In the genomic region with DNA sequence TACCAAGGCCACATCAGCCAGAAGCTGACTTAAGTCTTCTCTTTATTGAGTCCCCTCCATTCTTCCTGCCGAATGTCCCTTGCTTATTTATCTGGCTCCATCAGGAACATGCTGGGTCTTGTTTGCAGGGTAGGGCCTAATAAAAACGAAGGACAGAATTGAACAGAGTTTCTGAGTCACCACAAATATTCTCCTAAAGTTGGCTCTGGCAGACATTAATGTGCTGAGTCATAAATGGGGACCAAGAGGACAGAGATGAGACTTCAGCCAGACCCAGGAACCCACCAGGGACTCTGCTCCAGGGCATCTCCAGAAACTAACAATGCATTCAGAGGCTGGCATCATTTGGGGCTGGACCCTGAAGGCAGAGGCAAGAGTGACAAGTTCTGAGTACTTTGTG, we compare ENCODE assay signal across 27 mouse cellular contexts.
"Had no signal": no experiment of that assay in that cellular context is flagged by ENCODE, and none has a peak within 500 bp of the region (broad histone marks: within the 10 kb centered on the region; RNA-seq: fewer than 3 reads in every experiment).

No protein-coding gene starts in this region.

- H3K9me3 ChIP-seq: heart, embryonic 13.5 days; heart, embryonic 15.5 days; hindbrain, embryonic 10.5 days; hindbrain, embryonic 12.5 days; intestine, embryonic 15.5 days; limb, embryonic 10.5 days; limb, embryonic 12.5 days had no signal

- H3K9ac ChIP-seq: heart, embryonic 13.5 days; heart, embryonic 15.5 days; hindbrain, embryonic 12.5 days; hindbrain, embryonic 14.5 days; intestine, embryonic 15.5 days; limb, embryonic 12.5 days had no signal

- H3K4me3 ChIP-seq: heart, adult 2 months; heart, embryonic 13.5 days; heart, embryonic 15.5 days; hindbrain, embryonic 10.5 days; hindbrain, embryonic 12.5 days; intestine, embryonic 15.5 days; layer of hippocampus, adult 2 months; left cerebral cortex, adult 2 months; limb, embryonic 10.5 days; limb, embryonic 12.5 days had no signal

- H3K36me3 ChIP-seq: heart, embryonic 13.5 days; heart, embryonic 15.5 days; hindbrain, embryonic 10.5 days; hindbrain, embryonic 12.5 days; intestine, embryonic 15.5 days; limb, embryonic 10.5 days; limb, embryonic 12.5 days had no signal

- H3K4me2 ChIP-seq: heart, embryonic 11.5 days; heart, embryonic 13.5 days; heart, embryonic 15.5 days; hindbrain, embryonic 12.5 days; hindbrain, embryonic 14.5 days; intestine, embryonic 15.5 days; limb, embryonic 12.5 days; liver, embryonic 11.5 days had no signal

- DNase-seq: gastrocnemius, postnatal 14 days; gastrocnemius, postnatal 36 days; heart, adult 11 months; heart, adult 2 months; heart, postnatal 14 days; heart, postnatal 4 days; kidney, adult 18-20 months; kidney, adult 8-10 months; kidney, postnatal 10 days; kidney, postnatal 25 days; kidney, postnatal 4 days; liver had no signal

- H3K27ac ChIP-seq: heart, adult 2 months; heart, embryonic 13.5 days; heart, embryonic 15.5 days; hindbrain, embryonic 10.5 days; hindbrain, embryonic 12.5 days; hindbrain, embryonic 14.5 days; intestine, embryonic 15.5 days; layer of hippocampus, adult 2 months; left cerebral cortex, adult 2 months; limb, embryonic 10.5 days; limb, embryonic 12.5 days had no signal

- H3K27me3 ChIP-seq: intestine, embryonic 15.5 days had no signal

- H3K4me1 ChIP-seq: heart, embryonic 15.5 days; hindbrain, embryonic 10.5 days; hindbrain, embryonic 12.5 days; intestine, embryonic 15.5 days; limb, embryonic 10.5 days; limb, embryonic 12.5 days had no signal

- ATAC-seq: hindbrain, embryonic 16.5 days; inflammation-experienced regulatory T-cells, adult 6 months; intestine, embryonic 15.5 days; intestine, postnatal 0 days had no signal
